Mouse (Mus musculus) urinary bladder, postnatal 36 days (tissue): Measurements from ENCODE around the gene Cdk20.
"Not testable (repeated sequence)": the region's sequence is repeated elsewhere in the genome, so short reads cannot be mapped to it uniquely, and the experiment has no call there.

Experiments used
- DNase-seq, 2 experiments: peaks; one replicate each; pipeline ENCODE4 v3.0.0; 2022; ENCODE audit warnings: low spot score in 2 of 2, mixed read lengths in 1 of 2

Gene Cdk20

GRCm38 (mm10) chr13:64421952-64422606 lies 10.0 kb upstream of the Cdk20 start:
- no peak for DNase-seq

GRCm38 (mm10) chr13:64422607-64422957 lies 9.5 kb upstream of the Cdk20 start:
- DNase-seq, result no peak

- DNase-seq, result no peak
Measured at GRCm38 (mm10) chr13:64424347-64424746, 7.8 kb upstream of the Cdk20 start.

GRCm38 (mm10) chr13:64425280-64425679 lies 6.8 kb upstream of the Cdk20 start:
- DNase-seq, result no peak

- DNase-seq, result no peak
Measured at GRCm38 (mm10) chr13:64429328-64429727, 2.8 kb upstream of the Cdk20 start.

GRCm38 (mm10) chr13:64437801-64438200 lies 5.7 kb downstream of the Cdk20 start:
- no peak for DNase-seq

- DNase-seq, result peak; percentile 56 to 60
Measured at GRCm38 (mm10) chr13:64438863-64439452, 6.8 kb downstream of the Cdk20 start.

- no peak for DNase-seq
Measured at GRCm38 (mm10) chr13:64439471-64439870, 7.4 kb downstream of the Cdk20 start.

- no peak for DNase-seq
Measured at GRCm38 (mm10) chr13:64440592-64440991, 8.5 kb downstream of the Cdk20 start.

GRCm38 (mm10) chr13:64443263-64443894 lies 11.3 kb downstream of the Cdk20 start:
- peak; percentile 37 to 51 for DNase-seq

GRCm38 (mm10) chr13:64445254-64445920 lies 13.3 kb downstream of the Cdk20 start:
- DNase-seq, result no peak

GRCm38 (mm10) chr13:64447947-64448346 lies 15.8 kb downstream of the Cdk20 start:
- DNase-seq, result no peak

- DNase-seq, result no peak
Measured at GRCm38 (mm10) chr13:64448729-64449128, 16.6 kb downstream of the Cdk20 start.

- DNase-seq, result no peak
Measured at GRCm38 (mm10) chr13:64450001-64450794, 18.1 kb downstream of the Cdk20 start.

GRCm38 (mm10) chr13:64457225-64457978 lies 25.3 kb downstream of the Cdk20 start:
- DNase-seq, result not testable (repeated sequence)

- DNase-seq, result no peak
Measured at GRCm38 (mm10) chr13:64458181-64458580, 26.1 kb downstream of the Cdk20 start.

- no peak for DNase-seq
Measured at GRCm38 (mm10) chr13:64462581-64462980, 30.5 kb downstream of the Cdk20 start.

- DNase-seq, result no peak
Measured at GRCm38 (mm10) chr13:64465166-64465565, 33.1 kb downstream of the Cdk20 start.

GRCm38 (mm10) chr13:64467886-64468285 lies 35.8 kb downstream of the Cdk20 start:
- DNase-seq, result no peak

- DNase-seq, result no peak
Measured at GRCm38 (mm10) chr13:64477968-64478367, 45.9 kb downstream of the Cdk20 start.

- no peak for DNase-seq
Measured at GRCm38 (mm10) chr13:64479960-64480359, 47.8 kb downstream of the Cdk20 start.
